ENCODE assay signal across 19 mouse cellular contexts in genomic region chr11:34544631-34545030, GRCm38 (mm10).
A peak's percentile ranks its signal among the peaks of the same experiment; 100 is the strongest.
DNase-seq lines count a peak whose midpoint lies in the region; ATAC-seq and TF ChIP-seq lines count a peak whose summit lies in the region.
"Had no signal": no experiment of that assay in that cellular context is flagged by ENCODE, and none has a peak within 500 bp of the region (broad histone marks: within the 10 kb centered on the region; RNA-seq: fewer than 3 reads in every experiment).

No protein-coding gene starts in this region.

- H3K36me3 ChIP-seq in lung, embryonic 14.5 days (ENCODE audit: insufficient read depth) = no peaks in the 10 kb centered on the region
- peaks cover 7 to 21% of the 10 kb centered on the region in 2 experiments for H3K36me3 ChIP-seq in CH12.LX (replicated peaks in 1 of 2; ENCODE audit: control insufficient read depth in 1 of 2, insufficient read depth in 1 of 2, low read length in 1 of 2)
- H3K36me3 ChIP-seq: stomach, embryonic 15.5 days had no signal

- in situ Hi-C loops in CH12.LX (cut with MboI; ENCODE audit: low pct_ligation_motif_present, low pct_unique_long_range_greater_than_20kb, low sequenced_read_pairs) = no loop called here

- TF ChIP-seq RAD21 in CH12.LX (IDR thresholded peaks at IDR 0.05; ENCODE audit: low read depth, low read length) = no peak

- WGBS in lung, embryonic 14.5 days = 80% methylated on average over 7 of the region's 7 CpGs

- H3K27ac ChIP-seq in lung, embryonic 14.5 days (ENCODE audit: low read depth) = no peak overlapping the region
- no peak overlapping the region for H3K27ac ChIP-seq in CH12.LX (ENCODE audit: insufficient read depth, low read depth)
- H3K27ac ChIP-seq: hindbrain, embryonic 13.5 days; liver, embryonic 12.5 days; stomach, embryonic 15.5 days had no signal

- no peak for ATAC-seq in lung, embryonic 14.5 days (ENCODE audit: insufficient read depth)
- ATAC-seq: forebrain, embryonic 16.5 days; liver, embryonic 12.5 days had no signal

- H3K9ac ChIP-seq in lung, embryonic 14.5 days = no peak overlapping the region
- H3K9ac ChIP-seq in CH12.LX (ENCODE audit: insufficient read depth, low read depth) = no peak overlapping the region
- H3K9ac ChIP-seq: hindbrain, embryonic 13.5 days; liver, embryonic 12.5 days; stomach, embryonic 15.5 days had no signal

- no peak overlapping the region for H3K4me3 ChIP-seq in lung, embryonic 14.5 days (ENCODE audit: low read depth, low read length)
- no peak overlapping the region for H3K4me3 ChIP-seq in CH12.LX (replicated peaks in 1 of 3; ENCODE audit: low read depth in 2 of 3, low read length in 2 of 3, poor library complexity in 1 of 3)
- H3K4me3 ChIP-seq: hindbrain, embryonic 13.5 days; liver, embryonic 12.5 days; stomach, embryonic 15.5 days had no signal

- TF ChIP-seq POLR2A in CH12.LX (IDR thresholded peaks at IDR 0.05; ENCODE audit: low read depth, low read length) = no peak

- H3K9me3 ChIP-seq in lung, embryonic 14.5 days (ENCODE audit: low read depth, low read length) = peaks cover 8% of the 10 kb centered on the region; the same call in 1 of the 2 replicates
- peaks cover 9% of the 10 kb centered on the region for H3K9me3 ChIP-seq in CH12.LX (replicated peaks; ENCODE audit: low read length)
- H3K9me3 ChIP-seq: stomach, embryonic 15.5 days had no signal

- H3K27me3 ChIP-seq in lung, embryonic 14.5 days (ENCODE audit: insufficient read depth, low read length) = no peaks in the 10 kb centered on the region
- no peaks in the 10 kb centered on the region for H3K27me3 ChIP-seq in CH12.LX (replicated peaks)
- H3K27me3 ChIP-seq: hindbrain, embryonic 13.5 days; liver, embryonic 12.5 days; stomach, embryonic 15.5 days had no signal

- H3K4me2 ChIP-seq in lung, embryonic 14.5 days = no peak overlapping the region
- H3K4me2 ChIP-seq in CH12.LX (ENCODE audit: insufficient read depth, low read depth, poor library complexity, severe bottlenecking) = no peak overlapping the region
- H3K4me2 ChIP-seq: hindbrain, embryonic 13.5 days; liver, embryonic 12.5 days; midbrain, embryonic 11.5 days; stomach, embryonic 15.5 days had no signal

- no peak for TF ChIP-seq EP300 in CH12.LX (IDR thresholded peaks at IDR 0.05; ENCODE audit: low read length)

- DNase-seq in lung, embryonic 14.5 days = peak; percentile 28
- no peak for DNase-seq in lung, adult 18-20 months
- DNase-seq in CH12.LX (ENCODE audit: extremely low read depth) = peak; percentile 50
- peak; percentile 13 for DNase-seq in c-Kit-positive CD71-positive TER-119-positive erythroid progenitor cells, embryonic 14.5 days (ENCODE audit: low spot score)
- DNase-seq in mesoderm, embryonic 11.5 days (ENCODE audit: low read depth, low spot score) = peak; percentile 28
- DNase-seq in heart, adult 9 months (ENCODE audit: low spot score in 2 of 2) = no peak
- no peak for DNase-seq in heart, adult 11 months
- DNase-seq in B cell, adult 2 months = no peak
- DNase-seq: adrenal gland, adult 2 months; cerebellum, postnatal 14 days; gastrocnemius, postnatal 14 days; kidney, adult 8-10 months; right cerebral cortex, postnatal 4 days; thymus, postnatal 36 days had no signal

- H3K79me2 ChIP-seq in CH12.LX (replicated peaks; ENCODE audit: control insufficient read depth, extremely low read depth, insufficient read depth, poor library complexity, severe bottlenecking) = no peaks in the 10 kb centered on the region

- no peaks in the 10 kb centered on the region for H3K4me1 ChIP-seq in lung, embryonic 14.5 days (ENCODE audit: insufficient read depth)
- no peaks in the 10 kb centered on the region for H3K4me1 ChIP-seq in CH12.LX (ENCODE audit: control insufficient read depth in 1 of 2, insufficient read depth in 2 of 2)
- H3K4me1 ChIP-seq: hindbrain, embryonic 13.5 days; liver, embryonic 12.5 days; stomach, embryonic 15.5 days had no signal

- dilution Hi-C loops in CH12.LX (cut with MboI; ENCODE audit: extremely low pct_ligation_motif_present, extremely low pct_unique_long_range_greater_than_20kb, low sequenced_read_pairs) = no loop called here

- TF ChIP-seq CTCF in lung, embryonic 14.5 days (IDR thresholded peaks at IDR 0.05; ENCODE audit: low read depth) = no peak
- TF ChIP-seq CTCF in CH12.LX (conservative IDR thresholded peaks at IDR 0.05 in 1 of 2, IDR thresholded peaks at IDR 0.05 in 1 of 2; ENCODE audit: low read depth in 2 of 2, low read length in 2 of 2) = no peak

TF ChIP-seq in CH12.LX, 34 proteins besides CTCF, POLR2A, EP300 and RAD21:
- no peak for TF ChIP-seq IRF4 (IDR thresholded peaks at IDR 0.05; ENCODE audit: low read depth, low read length)
- no peak for TF ChIP-seq HCFC1 (IDR thresholded peaks at IDR 0.05; ENCODE audit: low read depth, low read length)
- TF ChIP-seq RCOR1 (conservative IDR thresholded peaks at IDR 0.05; ENCODE audit: low read depth, low read length) = no peak
- no peak for TF ChIP-seq ZMIZ1 (IDR thresholded peaks at IDR 0.05; ENCODE audit: low read depth, low read length)
- no peak for TF ChIP-seq TBP (conservative IDR thresholded peaks at IDR 0.05; ENCODE audit: low read depth, low read length)
- TF ChIP-seq ZKSCAN1 (IDR thresholded peaks at IDR 0.05; ENCODE audit: borderline replicate concordance, low read depth, low read length) = no peak
- TF ChIP-seq MYC (IDR thresholded peaks at IDR 0.05; ENCODE audit: low read depth, low read length) = no peak
- TF ChIP-seq CHD2 (IDR thresholded peaks at IDR 0.05; ENCODE audit: low read length) = no peak
- TF ChIP-seq CHD1 (IDR thresholded peaks at IDR 0.05; ENCODE audit: low read depth, low read length) = no peak
- no peak for TF ChIP-seq MEF2A (IDR thresholded peaks at IDR 0.05; ENCODE audit: borderline replicate concordance, low read depth, low read length)
- no peak for TF ChIP-seq JUND (conservative IDR thresholded peaks at IDR 0.05; ENCODE audit: low read depth, low read length)
- no peak for TF ChIP-seq ZC3H11A (IDR thresholded peaks at IDR 0.05; ENCODE audit: low read depth, low read length)
- TF ChIP-seq SMC3 (IDR thresholded peaks at IDR 0.05; ENCODE audit: low read depth, low read length) = no peak
- TF ChIP-seq MAZ (IDR thresholded peaks at IDR 0.05; ENCODE audit: low read depth, low read length) = no peak
- no peak for TF ChIP-seq POLR2AphosphoS2 (IDR thresholded peaks at IDR 0.05; ENCODE audit: low read depth, low read length)
TF ChIP-seq in CH12.LX: peak in this region for 0.

Comparison
In these comparisons a context has a peak if more than half of its experiments do, and no peak if none do; other contexts are left out.
1. DNase-seq: peak in lung, embryonic 14.5 days (single experiment), CH12.LX (single experiment), c-Kit-positive CD71-positive TER-119-positive erythroid progenitor cells, embryonic 14.5 days (single experiment) and mesoderm, embryonic 11.5 days (single experiment); none in lung, adult 18-20 months (0 of 2), heart, adult 9 months (0 of 2), heart, adult 11 months (single experiment) and B cell, adult 2 months (0 of 2).